Mouse (Mus musculus) G1E (cell line): ENCODE measurements around the gene Agap1. TPM values are rescaled to one million over a fixed set of nuclear protein-coding genes. Genes with fewer than 3 reads are reported as not detected.

Source experiments
- ATAC-seq: 2 replicates; pipeline ENCODE4 v1.8.0; 2016; ENCODE audit warnings: mild to moderate bottlenecking; ENCODE audit not compliant: insufficient number of reproducible peaks, poor library complexity, low FRiP score, severe bottlenecking; ENCODE audit errors: extremely low read depth
- DNase-seq: peaks from one replicate; pipeline ENCODE4 v3.0.0; 2012; ENCODE audit warnings: low spot score
- H3K27me3 ChIP-seq: 2 replicates; pipeline ENCODE4 v1.6.1; 2012; ENCODE audit warnings: mild to moderate bottlenecking, low read length, inconsistent platforms; ENCODE audit not compliant: insufficient read depth
- H3K36me3 ChIP-seq: replicated peaks from 2 replicates; pipeline ENCODE3; 2012; ENCODE audit warnings: mild to moderate bottlenecking, inconsistent platforms
- H3K4me1 ChIP-seq: 2 replicates; pipeline ENCODE4 v1.6.1; 2012; ENCODE audit warnings: low read depth, low read length, inconsistent platforms, mixed read lengths; ENCODE audit not compliant: insufficient read depth
- H3K4me3 ChIP-seq: 2 replicates; pipeline ENCODE4 v1.5.1; 2012; ENCODE audit warnings: low read depth, mild to moderate bottlenecking, inconsistent platforms, low read length, moderate library complexity, mixed read lengths
- H3K9me3 ChIP-seq: replicated peaks from 2 replicates; pipeline ENCODE4 v1.6.1; 2012; ENCODE audit warnings: inconsistent platforms
- CTCF ChIP-seq: IDR thresholded peaks from 2 replicates; pipeline ENCODE4 v1.5.1; 2012; ENCODE audit warnings: low read depth, low read length, inconsistent platforms, mixed read lengths
- GATA1 ChIP-seq: IDR thresholded peaks from 2 replicates; pipeline ENCODE4 v1.6.1; 2012; ENCODE audit warnings: borderline replicate concordance, low read length, inconsistent platforms, mixed read lengths
- GATA2 ChIP-seq: IDR thresholded peaks from 2 replicates; pipeline ENCODE4 v1.6.1; 2012; ENCODE audit warnings: low read depth, low read length, inconsistent platforms, borderline replicate concordance
- POLR2AphosphoS5 ChIP-seq: IDR thresholded peaks from 2 replicates; pipeline ENCODE4 v1.6.1; 2012; ENCODE audit warnings: low read depth, low read length, inconsistent platforms; ENCODE audit not compliant: insufficient replicate concordance
- TAL1 ChIP-seq: conservative IDR thresholded peaks from 2 replicates; pipeline ENCODE4 v1.6.1; 2012; ENCODE audit warnings: low read depth, low read length, inconsistent platforms, mixed read lengths
- polyA plus RNA-seq: library from polyadenylated mRNA; stranded (reverse); fragments of >175 nt; gene quantifications from 2 replicates; pipeline ENCODE4 v1.2.3, GENCODE M21; 2012
- total RNA-seq, 2 experiments: library from RNA; stranded (forward) in 1 of 2; stranded (reverse) in 1 of 2; fragments of 200-1000 nt in 1 of 2; fragments of >200 nt in 1 of 2; fragmentation: Nextera tagmentation in 1 of 2; gene quantifications; 2 replicates each; pipeline ENCODE4 v1.2.3; 2014 to 2017

Agap1 gene
- total and polyA plus RNA-seq, 3 experiments: 0.01 to 0.45 (median 0.16) TPM

DNA sequence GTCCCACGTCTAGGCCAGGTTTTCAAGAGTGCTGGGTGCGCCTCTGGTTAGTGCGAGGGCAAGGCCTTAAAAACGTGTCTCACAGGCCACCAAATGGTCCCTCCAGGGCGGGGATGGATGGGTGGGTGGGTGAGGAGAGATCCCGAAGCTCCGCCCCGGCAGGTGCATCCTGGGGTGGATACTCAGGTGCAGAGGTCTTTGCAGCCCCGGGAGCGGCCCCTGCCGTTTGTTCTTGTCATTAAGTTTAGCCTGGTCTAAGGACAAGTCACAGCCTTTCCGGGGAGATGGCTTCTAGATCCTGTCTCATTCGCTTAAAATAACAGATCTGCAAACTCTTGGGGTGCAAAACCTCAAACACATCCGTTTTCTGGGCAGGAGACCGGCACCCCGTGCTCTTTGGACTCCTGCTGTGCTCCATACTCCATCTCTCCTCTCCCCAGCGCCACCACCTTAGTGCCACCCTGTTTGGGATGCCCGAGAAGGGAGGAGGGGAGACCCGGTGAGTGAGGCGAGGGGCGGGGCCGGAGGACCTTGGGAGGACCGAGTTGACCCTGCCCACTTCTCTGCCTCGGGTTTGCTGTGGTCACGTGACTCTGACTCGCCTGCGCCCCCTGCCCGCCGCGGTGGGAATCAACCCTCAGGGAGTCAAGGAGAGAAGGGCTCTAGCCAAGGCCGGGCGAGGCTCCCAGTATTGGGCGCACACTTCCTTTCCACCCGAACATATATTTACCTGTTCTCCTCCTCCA lies 485.5 kb downstream of the Agap1 start:
- H3K4me1 ChIP-seq: no peaks in the 10 kb centered on the region
- DNase-seq: no peak
- H3K4me3 ChIP-seq: no peak overlapping the region; the same call in 1 of the 2 replicates
- no peak for ATAC-seq
- H3K27me3 ChIP-seq: peaks cover 2% of the 10 kb centered on the region; the same call in 1 of the 2 replicates
- peaks cover 85% of the 10 kb centered on the region for H3K9me3 ChIP-seq
- TF ChIP-seq POLR2AphosphoS5 (no peak), GATA1 (no peak), GATA2 (no peak), CTCF (no peak), TAL1 (no peak)
- H3K36me3 ChIP-seq: no peaks in the 10 kb centered on the region

- ATAC-seq: no peak
- peaks cover 85% of the 10 kb centered on the region for H3K9me3 ChIP-seq
- H3K4me1 ChIP-seq: no peaks in the 10 kb centered on the region
- H3K4me3 ChIP-seq: no peak overlapping the region
- TF ChIP-seq TAL1 (no peak), CTCF (no peak), GATA1 (no peak), GATA2 (no peak), POLR2AphosphoS5 (no peak)
- no peaks in the 10 kb centered on the region for H3K36me3 ChIP-seq
- H3K27me3 ChIP-seq: peaks cover 2% of the 10 kb centered on the region; the same call in 1 of the 2 replicates
- DNase-seq: no peak
These were observed 486.4 kb downstream of the Agap1 start for GRCm38 (mm10) chr1:89940961-89941524.

DNA sequence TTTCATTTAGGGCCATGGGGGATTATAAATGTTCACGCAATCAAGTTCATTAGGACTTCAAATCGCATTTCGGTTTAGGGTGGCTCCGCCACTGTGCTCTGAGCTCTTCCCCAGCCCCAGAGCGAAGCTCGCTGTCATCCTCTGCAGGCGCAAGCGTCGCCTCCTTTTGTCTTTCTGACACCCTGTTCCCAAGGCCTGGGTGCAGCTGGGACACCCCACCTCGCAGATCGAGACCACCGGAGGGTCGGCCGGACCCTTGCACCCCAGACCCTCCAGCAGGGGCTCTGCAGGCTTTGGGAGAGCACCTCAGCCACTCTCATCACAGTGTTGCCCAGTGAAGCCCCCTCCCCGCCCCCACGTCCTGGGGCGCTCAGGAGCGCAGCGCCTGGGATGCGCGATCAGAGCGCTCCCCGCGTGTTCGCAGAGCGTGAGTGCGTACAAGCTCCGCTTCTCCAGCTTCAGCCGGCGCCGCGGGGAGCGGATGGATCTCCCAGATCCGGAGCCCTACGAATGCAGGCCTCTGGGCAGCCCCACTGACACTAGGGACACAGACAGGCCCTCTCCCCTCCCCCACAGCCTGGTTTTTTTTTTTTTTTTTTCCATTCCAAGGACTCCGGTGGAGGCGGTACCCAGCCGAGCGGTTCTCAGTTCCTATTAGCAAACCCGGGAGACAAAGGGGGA lies 487.2 kb downstream of the Agap1 start:
- H3K4me3 ChIP-seq: peak overlapping the region; percentile 22; the same call in 1 of the 2 replicates
- DNase-seq (no peak), ATAC-seq (no peak)
- H3K9me3 ChIP-seq: peaks cover 83% of the 10 kb centered on the region
- no peak for TF ChIP-seq TAL1
- TF ChIP-seq GATA2: no peak
- TF ChIP-seq POLR2AphosphoS5: no peak
- H3K27me3 ChIP-seq: peaks cover 2% of the 10 kb centered on the region; the same call in 1 of the 2 replicates
- no peaks in the 10 kb centered on the region for H3K36me3 ChIP-seq
- H3K4me1 ChIP-seq: no peaks in the 10 kb centered on the region

DNA sequence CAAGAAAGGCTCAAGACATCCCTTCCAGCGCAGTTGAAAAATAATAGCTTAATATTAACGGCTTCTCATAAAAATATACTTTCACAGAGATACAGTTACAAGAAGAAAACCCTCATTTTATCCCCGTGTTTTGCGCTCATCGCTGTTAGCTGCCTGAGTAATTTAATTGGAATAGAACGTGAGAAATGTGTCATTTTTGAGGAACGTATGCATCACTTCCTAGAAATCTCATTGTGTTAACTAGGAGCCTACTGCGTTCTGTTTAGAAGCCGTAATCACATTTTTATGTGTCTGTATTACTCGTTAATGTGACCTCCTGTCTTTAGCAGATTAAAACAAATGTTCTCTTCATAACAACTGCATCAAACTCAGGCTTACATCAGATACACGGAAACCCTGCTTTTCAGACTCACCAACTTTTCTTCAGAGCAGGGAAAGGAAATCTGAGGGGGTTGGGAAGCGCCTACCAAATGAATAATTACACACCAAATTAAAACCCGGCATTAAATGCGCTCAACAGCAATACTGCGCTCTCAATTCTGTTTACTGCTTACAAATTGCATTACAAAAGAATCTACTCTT lies 487.9 kb downstream of the Agap1 start:
- no peaks in the 10 kb centered on the region for H3K4me1 ChIP-seq
- H3K36me3 ChIP-seq: no peaks in the 10 kb centered on the region
- H3K4me3 ChIP-seq: no peak overlapping the region
- DNase-seq (no peak), ATAC-seq (no peak)
- peaks cover 2% of the 10 kb centered on the region; the same call in 1 of the 2 replicates for H3K27me3 ChIP-seq
- TF ChIP-seq POLR2AphosphoS5 (no peak), CTCF (no peak), TAL1 (no peak), GATA1 (no peak), GATA2 (no peak)
- peaks cover 83% of the 10 kb centered on the region for H3K9me3 ChIP-seq

GRCm38 (mm10) chr1:89943202-89943601 lies 488.6 kb downstream of the Agap1 start:
- Histone ChIP-seq H3K36me3 (no peaks in the 10 kb centered on the region), H3K9me3 (peaks cover 82% of the 10 kb centered on the region), H3K4me3 (no peak overlapping the region), H3K27me3 (peaks cover 2% of the 10 kb centered on the region; the same call in 1 of the 2 replicates), H3K4me1 (no peaks in the 10 kb centered on the region)
- TF ChIP-seq POLR2AphosphoS5: no peak
- DNase-seq (no peak), ATAC-seq (no peak)
